Mouse (Mus musculus): ENCODE measurements around the gene Ston2. TPM values are rescaled to one million over a fixed set of nuclear protein-coding genes. Genes with fewer than 3 reads are reported as not detected.

The Ston2 gene
- polyA plus RNA-seq, 1 experiment from 2014 or later, result 5.6 TPM

DNA sequence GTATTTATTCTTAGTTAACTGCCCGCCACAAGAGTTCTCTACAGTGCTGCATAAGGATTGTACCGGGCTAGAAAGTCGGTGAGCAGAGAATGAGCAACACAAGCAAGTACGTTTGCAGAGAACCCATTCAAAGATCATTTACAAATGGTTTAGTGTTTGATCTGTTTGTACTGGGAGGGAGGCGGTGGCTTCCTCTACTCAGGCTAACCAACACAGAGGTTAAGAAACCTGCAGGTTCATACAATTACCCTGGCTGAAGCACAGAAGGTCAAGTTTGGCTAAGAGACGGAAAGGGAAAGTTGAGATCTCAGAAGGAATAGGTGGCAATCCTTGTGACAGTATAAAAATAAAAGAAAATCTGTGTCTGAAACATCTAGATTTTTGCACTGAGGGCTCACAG is 72.5 kb downstream of the Ston2 start:
- H3K9ac ChIP-seq (replicated peaks), result no peak overlapping the region
- 0 out of 2 replicates have a peak overlapping the region, but pooled peaks have one; percentile 29 for H3K27ac ChIP-seq (ENCODE audit: low read depth)
- 67% methylated on average over 6 of the region's 6 CpGs for WGBS (ENCODE audit: insufficient replicate concordance)
- no peak overlapping the region for H3K4me2 ChIP-seq (ENCODE audit: low read depth, low read length)
- ATAC-seq (peak; percentile 47; the same call in 1 of the 2 replicates), DNase-seq (no peak)
- H3K4me3 ChIP-seq (ENCODE audit: low read depth, low read length), result no peak overlapping the region
- no peaks in the 10 kb centered on the region for H3K27me3 ChIP-seq (ENCODE audit: insufficient read depth, low read length)
- no peaks in the 10 kb centered on the region for H3K36me3 ChIP-seq (replicated peaks; ENCODE audit: insufficient read depth, low read length)
- TF ChIP-seq CTCF (IDR thresholded peaks at IDR 0.05; ENCODE audit: low read depth) (no peak), EP300 (IDR thresholded peaks at IDR 0.05; ENCODE audit: low read depth) (no peak)
- no peaks in the 10 kb centered on the region for H3K4me1 ChIP-seq (ENCODE audit: insufficient read depth)
- no peaks in the 10 kb centered on the region for H3K9me3 ChIP-seq (ENCODE audit: low read length)

DNA sequence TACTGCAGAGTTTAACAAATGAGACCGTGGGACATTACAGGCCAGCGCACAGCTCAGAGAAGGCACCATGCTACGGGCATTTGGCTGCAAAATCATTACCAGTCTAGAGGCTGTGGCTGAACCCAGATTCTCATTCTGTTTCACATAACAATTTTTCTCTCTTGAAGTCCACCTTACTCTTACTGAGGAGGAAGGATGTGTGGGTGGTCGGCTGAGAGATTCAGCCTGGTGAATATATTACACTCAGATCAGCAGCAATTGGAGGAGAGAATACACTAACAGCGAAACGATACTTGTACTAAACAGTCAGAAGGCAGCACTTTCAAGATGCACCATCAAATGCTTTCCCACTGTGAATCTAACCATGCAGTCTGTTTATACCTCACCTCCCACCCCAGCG is 74.8 kb downstream of the Ston2 start:
- Histone ChIP-seq H3K9me3 (ENCODE audit: low read length) (no peaks in the 10 kb centered on the region), H3K36me3 (replicated peaks; ENCODE audit: insufficient read depth, low read length) (no peaks in the 10 kb centered on the region)

DNA sequence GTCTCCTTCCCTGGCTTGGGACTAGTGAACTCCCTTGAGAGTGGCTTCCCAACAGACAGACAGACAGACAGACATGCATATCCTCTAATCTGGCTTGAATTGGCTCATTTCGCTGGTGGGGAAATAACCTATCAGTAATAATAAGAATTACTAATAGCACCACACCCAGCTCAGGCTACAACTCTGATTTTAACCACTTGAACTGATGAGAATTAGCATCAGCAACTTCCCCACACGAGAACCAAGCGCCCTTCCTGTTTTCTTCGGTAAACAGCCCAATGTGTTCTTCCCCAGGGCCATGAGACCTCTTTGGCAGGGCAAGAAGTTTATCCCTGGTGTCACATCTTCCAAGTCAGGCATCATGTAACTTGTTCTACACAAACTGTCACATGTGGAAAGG is 76.5 kb downstream of the Ston2 start:
- no peak overlapping the region for H3K4me2 ChIP-seq (ENCODE audit: low read depth, low read length)
- 64% methylated on average over 4 of the region's 4 CpGs for WGBS (ENCODE audit: insufficient replicate concordance)

More for the DNA sequence above, 74.8 kb downstream of the Ston2 start:
- no peaks in the 10 kb centered on the region for H3K27me3 ChIP-seq (ENCODE audit: insufficient read depth, low read length)
- no peak overlapping the region for H3K9ac ChIP-seq (replicated peaks)
- 87% methylated on average over 7 of the region's 7 CpGs for WGBS (ENCODE audit: insufficient replicate concordance)
- no peak overlapping the region for H3K4me2 ChIP-seq (ENCODE audit: low read depth, low read length)
- no peak overlapping the region for H3K27ac ChIP-seq (ENCODE audit: low read depth)
- no peak overlapping the region for H3K4me3 ChIP-seq (ENCODE audit: low read depth, low read length)
- DNase-seq, result no peak
- TF ChIP-seq CTCF (IDR thresholded peaks at IDR 0.05; ENCODE audit: low read depth) (no peak), EP300 (IDR thresholded peaks at IDR 0.05; ENCODE audit: low read depth) (no peak)
- H3K4me1 ChIP-seq (ENCODE audit: insufficient read depth), result peaks cover 4% of the 10 kb centered on the region
- ATAC-seq, result no peak

DNA sequence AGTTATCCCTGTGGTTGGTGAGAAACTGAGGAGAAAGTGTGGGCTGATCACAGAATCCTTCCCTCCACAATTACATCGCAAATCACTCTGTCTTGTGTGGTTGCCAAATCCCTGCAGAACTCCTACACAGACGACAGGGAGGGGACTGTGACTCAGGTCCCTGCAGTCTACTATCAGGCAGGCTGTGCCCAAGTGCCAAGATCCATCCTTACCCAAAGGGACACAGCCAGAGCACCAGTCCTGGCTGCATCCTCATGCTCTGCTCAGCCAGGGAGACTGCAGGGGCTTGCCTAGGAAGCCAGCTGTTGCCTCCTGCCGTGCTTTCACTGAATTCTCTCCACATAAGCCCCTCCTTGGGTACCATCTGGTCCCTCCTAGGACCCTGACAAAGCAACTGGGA is 77.3 kb downstream of the Ston2 start:
- 0 out of 2 replicates have a peak, but pooled peaks cover 3% of the 10 kb centered on the region for H3K36me3 ChIP-seq (replicated peaks; ENCODE audit: insufficient read depth, low read length)
- DNase-seq, result no peak
- TF ChIP-seq CTCF (IDR thresholded peaks at IDR 0.05; ENCODE audit: low read depth), result no peak
- no peak for TF ChIP-seq EP300 (IDR thresholded peaks at IDR 0.05; ENCODE audit: low read depth)
- H3K4me1 ChIP-seq (ENCODE audit: insufficient read depth), result peaks cover 6% of the 10 kb centered on the region
- no peak for ATAC-seq
- no peaks in the 10 kb centered on the region for H3K9me3 ChIP-seq (ENCODE audit: low read length)
- no peak overlapping the region for H3K27ac ChIP-seq (ENCODE audit: low read depth)
- H3K9ac ChIP-seq (replicated peaks), result no peak overlapping the region
- 59% methylated on average over 3 of the region's 3 CpGs for WGBS (ENCODE audit: insufficient replicate concordance)
- no peak overlapping the region for H3K4me2 ChIP-seq (ENCODE audit: low read depth, low read length)
- no peaks in the 10 kb centered on the region for H3K27me3 ChIP-seq (ENCODE audit: insufficient read depth, low read length)
- H3K4me3 ChIP-seq (ENCODE audit: low read depth, low read length), result no peak overlapping the region

More for the DNA sequence above, 76.5 kb downstream of the Ston2 start:
- H3K4me1 ChIP-seq (ENCODE audit: insufficient read depth), result peaks cover 6% of the 10 kb centered on the region
- DNase-seq, result no peak
- H3K4me3 ChIP-seq (ENCODE audit: low read depth, low read length), result no peak overlapping the region
- H3K9ac ChIP-seq (replicated peaks), result no peak overlapping the region
- no peaks in the 10 kb centered on the region for H3K27me3 ChIP-seq (ENCODE audit: insufficient read depth, low read length)
- ATAC-seq, result no peak
- H3K27ac ChIP-seq (ENCODE audit: low read depth), result no peak overlapping the region
- no peaks in the 10 kb centered on the region for H3K36me3 ChIP-seq (replicated peaks; ENCODE audit: insufficient read depth, low read length)
- H3K9me3 ChIP-seq (ENCODE audit: low read length), result no peaks in the 10 kb centered on the region
- TF ChIP-seq EP300 (IDR thresholded peaks at IDR 0.05; ENCODE audit: low read depth) (no peak), CTCF (IDR thresholded peaks at IDR 0.05; ENCODE audit: low read depth) (no peak)

DNA sequence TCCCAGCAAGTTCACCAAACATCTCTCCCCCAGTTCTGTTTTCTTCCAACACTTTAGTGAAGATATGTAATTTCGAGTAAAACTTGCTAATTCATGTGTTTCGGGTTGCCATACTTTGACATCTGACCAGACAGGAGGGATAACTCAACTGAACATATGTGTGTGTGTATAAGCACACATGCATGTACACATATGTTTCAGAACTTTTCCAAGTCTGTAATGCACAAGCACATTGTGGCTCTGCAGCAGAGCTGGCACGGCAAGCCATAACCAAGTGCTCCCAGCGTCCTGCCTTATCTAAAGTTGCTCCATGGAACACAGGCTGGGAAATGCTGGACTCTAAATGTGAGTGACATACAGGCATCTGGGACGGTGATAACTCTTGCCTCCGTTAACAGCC is 78.6 kb downstream of the Ston2 start:
- H3K4me1 ChIP-seq (ENCODE audit: insufficient read depth), result peaks cover 6% of the 10 kb centered on the region
- H3K4me3 ChIP-seq (ENCODE audit: low read depth, low read length), result no peak overlapping the region
- H3K27me3 ChIP-seq (ENCODE audit: insufficient read depth, low read length), result no peaks in the 10 kb centered on the region
- TF ChIP-seq CTCF (IDR thresholded peaks at IDR 0.05; ENCODE audit: low read depth) (no peak), EP300 (IDR thresholded peaks at IDR 0.05; ENCODE audit: low read depth) (no peak)
- H3K9me3 ChIP-seq (ENCODE audit: low read length), result no peaks in the 10 kb centered on the region
- no peak overlapping the region for H3K4me2 ChIP-seq (ENCODE audit: low read depth, low read length)
- no peak for DNase-seq
- no peak overlapping the region for H3K9ac ChIP-seq (replicated peaks)
- no peak for ATAC-seq
- H3K36me3 ChIP-seq (replicated peaks; ENCODE audit: insufficient read depth, low read length), result 0 out of 2 replicates have a peak, but pooled peaks cover 3% of the 10 kb centered on the region
- WGBS (ENCODE audit: insufficient replicate concordance), result 55% methylated on average over 6 of the region's 6 CpGs
- H3K27ac ChIP-seq (ENCODE audit: low read depth), result no peak overlapping the region

DNA sequence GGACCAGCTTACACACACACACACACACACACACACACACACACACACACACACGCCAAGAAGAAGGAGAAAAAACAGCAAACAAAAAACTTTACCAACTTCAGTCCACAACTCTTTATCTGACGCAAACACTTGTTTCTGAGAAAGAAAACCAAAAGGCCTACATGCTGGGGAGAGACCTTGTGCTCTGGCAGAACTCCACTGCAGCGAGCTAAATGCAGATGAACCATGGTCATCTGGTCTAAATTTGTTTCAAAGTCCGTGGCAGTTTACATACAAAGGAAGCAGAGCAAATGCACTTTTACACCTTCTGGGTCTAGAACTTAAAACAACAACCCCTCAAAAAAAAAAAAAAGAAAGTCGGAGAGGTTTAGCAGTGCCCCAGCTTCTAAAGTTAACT is 79.0 kb downstream of the Ston2 start:
- 31% methylated on average over 5 of the region's 5 CpGs for WGBS (ENCODE audit: insufficient replicate concordance)
- no peak for DNase-seq
- Histone ChIP-seq H3K9me3 (ENCODE audit: low read length) (no peaks in the 10 kb centered on the region), H3K4me2 (ENCODE audit: low read depth, low read length) (no peak overlapping the region), H3K36me3 (replicated peaks; ENCODE audit: insufficient read depth, low read length) (0 out of 2 replicates have a peak, but pooled peaks cover 3% of the 10 kb centered on the region), H3K27ac (ENCODE audit: low read depth) (peak overlapping the region; percentile 22; the same call in 1 of the 2 replicates), H3K4me1 (ENCODE audit: insufficient read depth) (peaks cover 6% of the 10 kb centered on the region), H3K9ac (replicated peaks) (no peak overlapping the region), H3K4me3 (ENCODE audit: low read depth, low read length) (no peak overlapping the region), H3K27me3 (ENCODE audit: insufficient read depth, low read length) (no peaks in the 10 kb centered on the region)
- ATAC-seq, result no peak
- TF ChIP-seq CTCF (IDR thresholded peaks at IDR 0.05; ENCODE audit: low read depth) (no peak), EP300 (IDR thresholded peaks at IDR 0.05; ENCODE audit: low read depth) (no peak)

DNA sequence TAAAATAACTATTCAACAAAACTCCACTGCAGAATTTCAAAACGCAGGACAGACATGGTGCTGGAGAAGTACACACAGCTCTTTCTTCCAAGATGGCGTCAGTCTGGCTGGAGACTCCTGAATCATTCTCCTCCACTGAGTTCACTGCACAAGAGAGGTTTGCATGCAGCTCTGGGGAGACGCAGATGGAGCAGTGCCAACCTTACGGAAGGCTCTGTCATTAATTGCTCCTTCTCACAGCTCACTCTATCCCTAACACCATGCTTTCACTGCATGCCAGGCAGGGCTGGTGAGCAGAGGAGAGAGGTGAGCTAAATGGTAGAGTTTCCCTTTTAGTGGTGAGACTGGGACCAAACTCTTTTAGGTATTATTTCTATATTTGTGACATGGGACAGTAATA is 80.4 kb downstream of the Ston2 start:
- Histone ChIP-seq H3K4me2 (ENCODE audit: low read depth, low read length) (no peak overlapping the region), H3K27me3 (ENCODE audit: insufficient read depth, low read length) (no peaks in the 10 kb centered on the region), H3K4me1 (ENCODE audit: insufficient read depth) (peaks cover 6% of the 10 kb centered on the region), H3K9me3 (ENCODE audit: low read length) (no peaks in the 10 kb centered on the region), H3K4me3 (ENCODE audit: low read depth, low read length) (no peak overlapping the region), H3K9ac (replicated peaks) (no peak overlapping the region), H3K36me3 (replicated peaks; ENCODE audit: insufficient read depth, low read length) (0 out of 2 replicates have a peak, but pooled peaks cover 3% of the 10 kb centered on the region), H3K27ac (ENCODE audit: low read depth) (no peak overlapping the region)
- DNase-seq (no peak), ATAC-seq (no peak)
- TF ChIP-seq EP300 (IDR thresholded peaks at IDR 0.05; ENCODE audit: low read depth) (no peak), CTCF (IDR thresholded peaks at IDR 0.05; ENCODE audit: low read depth) (no peak)
- WGBS (ENCODE audit: insufficient replicate concordance), result 84% methylated on average over 4 of the region's 4 CpGs
